Mouse (Mus musculus) kidney, adult 2 months (tissue): ENCODE measurements around the gene Rpl23. TPM values are rescaled to one million over a fixed set of nuclear protein-coding genes. Genes with fewer than 3 reads are reported as not detected.

Experiments
- DNase-seq: peaks from one replicate; pipeline ENCODE4 v3.0.0; 2021
- H3K27ac ChIP-seq: fragments of 200-500 bp; 2 replicates; pipeline ENCODE4 v1.5.1; 2012; ENCODE audit warnings: low read depth, low read length, control low read depth, inconsistent platforms; ENCODE audit not compliant: insufficient read depth
- H3K27me3 ChIP-seq: fragments of 200-500 bp; replicated peaks from 2 replicates; pipeline ENCODE4 v1.6.1; 2012; ENCODE audit warnings: mild to moderate bottlenecking, moderate library complexity, low read length, inconsistent platforms; ENCODE audit not compliant: control insufficient read depth, insufficient read depth
- H3K36me3 ChIP-seq: fragments of 200-500 bp; 2 replicates; pipeline ENCODE4 v1.6.1; 2012; ENCODE audit warnings: mild to moderate bottlenecking, moderate library complexity, low read length, inconsistent platforms; ENCODE audit not compliant: control insufficient read depth, insufficient read depth
- H3K4me1 ChIP-seq: fragments of 200-500 bp; 2 replicates; pipeline ENCODE4 v1.6.1; 2011; ENCODE audit warnings: low read length; ENCODE audit not compliant: control insufficient read depth, insufficient read depth
- H3K4me3 ChIP-seq: fragments of 200-500 bp; 2 replicates; pipeline ENCODE4 v1.5.1; 2011; ENCODE audit warnings: mild to moderate bottlenecking, low read depth, low read length, control low read depth; ENCODE audit not compliant: insufficient read depth
- CTCF ChIP-seq: fragments of 200-500 bp; conservative IDR thresholded peaks from 2 replicates; pipeline ENCODE4 v1.5.1; 2011; ENCODE audit warnings: low read depth, mild to moderate bottlenecking, control low read depth, low read length, moderate library complexity, mixed read lengths; ENCODE audit not compliant: insufficient read depth, insufficient read length
- POLR2A ChIP-seq: fragments of 200-500 bp; IDR thresholded peaks from one replicate; pipeline ENCODE4 v1.6.1; 2011; ENCODE audit warnings: low read depth, low read length, control low read depth
- WGBS: fragments of 180-500 bp; shearing (Covaris S2); methylation state at CpG from one replicate; pipeline ENCODE4 v1.1.7; 2018; 5-methylcytosine and 5-hydroxymethylcytosine counted together
- polyA plus RNA-seq: library from polyadenylated mRNA; depleted of rRNA; stranded (reverse); fragments of >200 nt; gene quantifications from 2 replicates; pipeline ENCODE4 v1.2.3, GENCODE M21; 2012

Rpl23 gene
- polyA plus RNA-seq, 1 experiment, result 181 TPM

DNA sequence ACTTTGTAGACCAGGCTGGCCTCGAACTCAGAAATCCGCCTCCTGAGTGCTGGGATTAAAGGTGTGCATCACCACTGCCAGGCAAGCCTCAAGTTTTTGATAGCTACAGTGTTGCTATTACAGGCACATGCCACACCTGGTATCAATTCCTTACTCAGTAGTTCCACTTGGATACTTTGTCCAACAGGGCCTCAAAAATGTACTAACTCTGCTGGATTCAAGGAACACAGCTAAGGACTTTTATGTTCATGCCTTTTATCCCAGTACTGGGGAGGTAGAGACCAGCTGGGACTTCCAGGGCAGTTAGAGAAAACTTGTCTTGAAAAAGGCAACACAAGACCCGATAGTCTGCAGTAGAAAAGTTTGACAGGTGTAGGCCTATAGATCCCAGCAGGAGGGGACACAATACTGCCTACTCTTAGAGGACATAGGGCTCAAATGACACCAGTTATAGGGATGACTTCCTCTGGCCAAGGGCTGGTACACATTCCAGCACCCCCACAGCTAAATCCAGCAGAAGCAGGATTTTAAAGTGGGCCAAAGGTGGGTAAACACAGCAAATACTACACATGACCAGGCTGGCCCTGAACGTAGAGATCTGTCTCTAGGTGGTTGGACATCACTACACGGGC, 5.6 kb downstream of the Rpl23 start:
- Histone ChIP-seq H3K4me1 (peaks cover 6% of the 10 kb centered on the region; the same call in 1 of the 2 replicates), H3K4me3 (no peak overlapping the region), H3K36me3 (peaks cover 10% of the 10 kb centered on the region), H3K27ac (no peak overlapping the region), H3K27me3 (no peaks in the 10 kb centered on the region)
- TF ChIP-seq POLR2A (no peak), CTCF (no peak)
- 66% methylated on average over 5 of the region's 5 CpGs for WGBS
- no peak for DNase-seq

DNA sequence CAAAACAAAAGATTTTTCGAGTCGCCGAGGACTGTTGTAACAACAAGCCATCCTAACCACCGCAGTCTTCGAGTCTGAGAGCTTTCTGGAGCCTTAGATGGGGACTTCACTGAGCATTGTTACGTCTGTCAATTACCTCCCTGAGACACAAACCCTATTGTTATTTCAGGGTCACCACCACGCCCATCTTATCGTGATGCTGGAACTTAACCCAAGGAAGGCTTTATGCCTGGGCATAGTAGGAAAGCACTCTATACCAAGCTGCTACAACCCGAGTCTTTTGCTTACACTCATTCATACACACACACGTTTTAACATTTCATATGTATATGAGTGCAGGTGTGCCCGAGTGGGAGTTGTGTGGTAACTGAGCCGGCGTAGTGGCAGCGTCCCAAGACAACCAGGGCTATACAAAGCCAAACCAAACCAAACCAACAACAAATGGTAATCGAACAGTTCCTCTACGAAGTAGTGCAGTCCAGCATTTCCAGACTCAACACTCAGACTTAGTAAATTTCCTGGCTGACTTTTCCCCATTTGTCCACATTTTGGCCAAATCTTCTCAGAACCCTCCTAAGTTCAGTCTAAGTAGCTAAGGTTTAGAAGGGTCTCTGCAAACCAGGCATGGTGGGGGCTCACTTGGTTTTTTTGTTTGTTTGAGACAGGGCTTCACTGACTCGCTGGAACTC, 6.3 kb downstream of the Rpl23 start, which contains the start of gene 1700001P01Rik:
TSS of gene 1700001P01Rik (minus strand) at position 111 of the 689 bp plus-strand sequence.
- H3K27ac ChIP-seq, result no peak within 1 kb of the TSS
- H3K4me1 ChIP-seq, result peaks cover 6% of the 10 kb centered on the region; the same call in 1 of the 2 replicates
- no peak for DNase-seq
- TF ChIP-seq CTCF (no peak), POLR2A (no peak)
- H3K36me3 ChIP-seq, result peaks cover 10% of the 10 kb centered on the region
- no peaks in the 10 kb centered on the region for H3K27me3 ChIP-seq
- 61% methylated on average over 17 of the region's 17 CpGs for WGBS
- H3K4me3 ChIP-seq, result no peak within 1 kb of the TSS

DNA sequence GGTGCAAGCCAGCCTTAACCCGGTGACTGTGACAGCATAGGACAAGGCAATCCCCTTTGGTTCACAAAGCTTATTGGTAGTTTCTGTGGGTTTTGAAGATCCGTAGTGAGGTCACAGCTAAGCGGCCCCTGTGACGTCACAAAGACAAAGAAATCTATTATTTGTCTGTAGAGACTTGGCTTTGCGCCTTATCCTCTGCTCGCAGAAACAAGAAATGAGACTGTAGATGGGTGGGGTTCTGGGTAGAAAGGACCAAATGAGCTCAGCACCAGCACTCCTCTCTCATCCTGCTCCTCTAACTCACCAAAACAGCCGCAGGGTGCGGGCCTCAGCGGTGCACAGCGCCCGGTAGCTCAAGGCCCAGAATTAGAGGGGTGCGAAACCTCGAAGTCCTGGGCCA, 7.1 kb downstream of the Rpl23 start:
- no peak overlapping the region for H3K27ac ChIP-seq
- TF ChIP-seq CTCF (no peak), POLR2A (no peak)
- no peaks in the 10 kb centered on the region for H3K4me1 ChIP-seq
- WGBS, result 82% methylated on average over 13 of the region's 13 CpGs
- no peaks in the 10 kb centered on the region for H3K27me3 ChIP-seq
- no peak for DNase-seq
- H3K36me3 ChIP-seq, result peaks cover 7% of the 10 kb centered on the region
- no peak overlapping the region for H3K4me3 ChIP-seq

DNA sequence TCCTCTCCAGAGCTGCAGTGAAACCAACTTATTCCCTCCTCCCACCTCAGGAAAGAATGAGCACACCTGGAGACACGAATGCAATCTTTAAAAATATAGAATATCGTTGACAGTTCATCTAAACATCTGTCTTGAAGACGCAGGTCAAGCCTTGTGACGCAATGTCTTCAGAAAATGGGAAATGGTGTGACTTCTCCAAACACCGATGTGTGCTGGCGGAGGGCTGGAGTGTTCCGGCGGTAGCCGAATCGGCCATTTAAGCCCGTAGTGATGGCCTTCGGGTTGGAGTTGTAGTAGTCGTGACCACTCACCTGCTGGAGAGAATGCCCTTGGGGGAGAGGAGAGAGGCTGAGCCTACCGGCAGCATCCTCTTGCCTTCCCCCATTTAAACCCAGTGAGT, 10.8 kb downstream of the Rpl23 start:
- no peaks in the 10 kb centered on the region for H3K4me1 ChIP-seq

DNA sequence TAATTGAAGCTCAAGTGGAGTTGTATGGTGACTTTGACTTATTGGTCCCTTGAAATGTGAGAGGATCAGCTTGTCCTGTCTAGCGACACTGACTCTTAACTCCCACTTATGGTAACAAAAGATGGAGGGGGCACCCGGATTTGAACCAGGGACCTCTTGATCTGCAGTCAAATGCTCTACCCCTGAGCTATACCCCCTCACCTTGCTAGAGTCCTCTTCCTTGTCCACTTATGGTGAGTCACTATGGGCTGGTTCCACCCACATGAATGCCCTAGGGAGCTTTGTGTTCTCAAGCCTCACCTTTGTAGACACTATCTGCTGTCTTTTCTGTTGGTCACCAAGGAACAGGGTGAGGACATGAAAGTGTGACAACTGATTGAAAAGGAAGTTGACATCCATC, 12.5 kb downstream of the Rpl23 start:
- Histone ChIP-seq H3K36me3 (no peaks in the 10 kb centered on the region), H3K4me1 (no peaks in the 10 kb centered on the region), H3K27ac (no peak overlapping the region), H3K27me3 (no peaks in the 10 kb centered on the region), H3K4me3 (no peak overlapping the region)
- no peak for TF ChIP-seq POLR2A
- no peak for TF ChIP-seq CTCF
- DNase-seq, result no peak
- 10% methylated on average over 2 of the region's 2 CpGs for WGBS

More for the DNA sequence above, 10.8 kb downstream of the Rpl23 start:
- Histone ChIP-seq H3K36me3 (peaks cover 2% of the 10 kb centered on the region; the same call in 1 of the 2 replicates), H3K27me3 (no peaks in the 10 kb centered on the region), H3K27ac (no peak overlapping the region), H3K4me3 (no peak overlapping the region)
- no peak for DNase-seq
- 79% methylated on average over 14 of the region's 14 CpGs for WGBS
- TF ChIP-seq POLR2A (no peak), CTCF (no peak)

DNA sequence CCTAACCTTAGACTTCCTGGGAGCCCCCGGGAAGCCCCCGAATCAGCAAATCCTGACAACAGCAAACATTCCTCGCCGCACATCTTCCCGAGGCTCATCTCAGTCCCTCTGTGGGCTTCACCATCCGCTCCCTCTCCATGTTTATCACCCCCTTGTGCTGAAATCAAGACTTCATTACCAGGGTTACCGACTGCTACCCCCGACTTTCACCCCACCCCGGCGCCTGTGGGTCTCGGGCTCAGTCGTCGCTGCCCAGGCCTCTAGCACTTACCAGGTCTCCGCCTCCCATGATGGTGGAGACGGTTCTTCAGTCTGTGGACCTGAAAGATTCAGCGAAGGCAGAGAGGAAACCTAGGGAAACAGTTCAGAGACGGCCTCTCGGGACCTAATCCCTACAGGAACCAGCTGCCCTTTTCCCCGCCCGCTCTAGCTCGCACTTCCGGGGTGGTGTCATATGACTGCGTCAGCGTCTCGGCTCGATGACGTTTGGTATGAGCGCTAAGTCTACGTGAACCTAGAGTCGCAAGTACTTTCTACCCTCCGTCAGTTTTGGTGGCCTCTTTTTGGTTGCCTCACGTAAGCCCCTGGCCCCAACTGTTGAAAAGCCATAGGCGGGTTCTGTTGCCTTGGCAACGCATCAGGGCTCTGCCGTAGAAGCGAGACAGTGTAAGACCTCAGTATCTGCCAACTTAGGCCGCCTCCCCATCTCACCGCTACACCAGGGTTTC, 15.9 kb downstream of the Rpl23 start, which contains the start of gene Cwc25:
TSS of gene Cwc25 (minus strand) at position 403 of the 728 bp plus-strand sequence.
- TF ChIP-seq POLR2A (peak; percentile 73), CTCF (no peak)
- Histone ChIP-seq H3K4me3 (peak within 1 kb of the TSS; percentile 97), H3K27ac (peak within 1 kb of the TSS; percentile 85), H3K27me3 (no peaks in the 10 kb centered on the region), H3K36me3 (no peaks in the 10 kb centered on the region; the same call in 1 of the 2 replicates), H3K4me1 (no peaks in the 10 kb centered on the region)
- WGBS, result under 1% methylated on average over 38 of the region's 38 CpGs
- peak; percentile 97 for DNase-seq
